Mouse (Mus musculus): ENCODE measurements around the gene Aldh2. TPM values are rescaled to one million over a fixed set of nuclear protein-coding genes. Genes with fewer than 3 reads are reported as not detected.

The Aldh2 gene
- polyA plus RNA-seq (2017; shearing (Covaris generic)): 24.9 TPM

GRCm38 (mm10) chr5:121593451-121594401 is at the start of gene Aldh2:
Gene Aldh2, minus strand, starts transcription at chr5:121593824.

GRCm38 (mm10) chr5:121618592-121619513 is 25.2 kb upstream of the Aldh2 start, which contains the start of gene Acad12:
Gene Acad12, minus strand, starts transcription at chr5:121618938.

GRCm38 (mm10) chr5:121545793-121546529 is 47.7 kb downstream of the Aldh2 start, which contains the start of gene Mapkapk5:
Gene Mapkapk5, minus strand, starts transcription at chr5:121545905.

GRCm38 (mm10) chr5:121544910-121545792 is 48.5 kb downstream of the Aldh2 start, which contains the start of the genes Adam1a and Gm42878:
Gene Adam1a, minus strand, starts transcription at chr5:121545482.
Gene Gm42878, minus strand, starts transcription at chr5:121545482.

Other genes with a start within 250 kb of the Aldh2 start
- gene Trafd1, start 208.2 kb downstream of the Aldh2 start, polyA plus RNA-seq (2017; shearing (Covaris generic)): 65.5 TPM
- gene Naa25, start 195.9 kb downstream of the Aldh2 start, polyA plus RNA-seq (2017; shearing (Covaris generic)): 48.6 TPM
- 1.2 TPM for gene Tmem116, start 141.9 kb downstream of the Aldh2 start, polyA plus RNA-seq (2017; shearing (Covaris generic))
- gene Erp29, start 141.3 kb downstream of the Aldh2 start, polyA plus RNA-seq (2017; shearing (Covaris generic)): 65.8 TPM
- gene Adam1b, start 90.4 kb downstream of the Aldh2 start, polyA plus RNA-seq (2017; shearing (Covaris generic)): 0.11 TPM
- 2.1 TPM for gene Adam1a, start 48.3 kb downstream of the Aldh2 start, polyA plus RNA-seq (2017; shearing (Covaris generic))
- not detected for gene Gm42878, start 48.3 kb downstream of the Aldh2 start, polyA plus RNA-seq (2017; shearing (Covaris generic))
- 32.9 TPM for gene Mapkapk5, start 47.9 kb downstream of the Aldh2 start, polyA plus RNA-seq (2017; shearing (Covaris generic))
- gene Acad12, start 25.1 kb upstream of the Aldh2 start, polyA plus RNA-seq (2017; shearing (Covaris generic)): 2.3 TPM
- gene Acad10, start 66.7 kb upstream of the Aldh2 start, polyA plus RNA-seq (2017; shearing (Covaris generic)): 12.5 TPM
- gene Brap, start 66.7 kb upstream of the Aldh2 start, polyA plus RNA-seq (2017; shearing (Covaris generic)): 8.9 TPM
- gene Atxn2, start 117.5 kb upstream of the Aldh2 start, polyA plus RNA-seq (2017; shearing (Covaris generic)): 15.3 TPM
- gene Sh2b3, start 243.8 kb upstream of the Aldh2 start, polyA plus RNA-seq (2017; shearing (Covaris generic)): 7.5 TPM